Mouse (Mus musculus): ENCODE measurements around the gene Slain2.
A peak's percentile ranks its signal among the peaks of the same experiment; 100 is the strongest.

Gene Slain2

DNA sequence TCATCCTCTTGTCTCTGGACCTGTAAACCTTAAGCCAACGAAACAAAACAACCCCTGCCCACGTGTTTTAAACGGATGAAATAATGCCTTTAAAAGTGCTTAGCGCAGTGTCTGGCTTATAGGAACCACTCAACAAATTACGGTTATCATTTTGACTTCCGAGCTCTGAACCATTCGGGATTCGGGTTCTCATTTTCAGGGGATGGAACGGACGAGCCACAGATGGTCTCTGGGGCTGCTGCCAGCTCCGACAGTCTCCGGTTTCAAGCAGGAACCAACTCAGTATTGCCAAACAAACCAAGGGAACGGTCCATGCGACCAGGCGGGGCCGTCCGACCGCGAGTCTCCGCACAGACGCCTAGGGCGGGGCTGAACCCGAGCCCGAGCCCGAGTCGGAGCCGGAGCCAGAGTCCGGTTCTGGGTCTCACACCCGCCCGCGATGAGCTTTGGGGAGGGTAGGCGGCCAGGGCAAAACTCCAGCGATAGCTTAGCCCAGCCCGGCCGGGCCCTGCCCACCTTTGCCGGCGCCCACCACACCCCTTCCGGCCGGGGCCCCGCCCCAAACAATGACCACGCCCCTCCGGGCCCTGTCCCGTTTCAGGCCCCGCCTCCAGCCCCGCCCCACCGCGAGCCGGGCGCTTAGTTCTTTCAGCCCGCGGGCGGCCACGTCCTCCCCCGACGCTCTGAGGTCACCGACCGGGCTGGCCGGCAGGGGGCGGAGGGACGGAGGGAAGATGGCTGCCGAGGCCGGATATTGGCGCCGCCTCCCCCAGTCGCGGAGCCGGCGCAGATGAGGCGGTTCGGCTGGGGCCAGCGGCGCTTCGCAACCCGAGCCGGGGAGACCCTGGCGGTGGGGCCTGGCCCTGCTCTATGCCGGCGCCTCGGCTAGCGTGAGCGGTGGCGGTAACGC, at the start of gene Slain2:
Gene Slain2 (plus strand): TSS at position 657 of the 910 bp plus-strand sequence.
- DNase-seq (ENCODE audit: low read depth in 1 of 2, low spot score in 2 of 2) = peak; percentile 93 to 98

DNA sequence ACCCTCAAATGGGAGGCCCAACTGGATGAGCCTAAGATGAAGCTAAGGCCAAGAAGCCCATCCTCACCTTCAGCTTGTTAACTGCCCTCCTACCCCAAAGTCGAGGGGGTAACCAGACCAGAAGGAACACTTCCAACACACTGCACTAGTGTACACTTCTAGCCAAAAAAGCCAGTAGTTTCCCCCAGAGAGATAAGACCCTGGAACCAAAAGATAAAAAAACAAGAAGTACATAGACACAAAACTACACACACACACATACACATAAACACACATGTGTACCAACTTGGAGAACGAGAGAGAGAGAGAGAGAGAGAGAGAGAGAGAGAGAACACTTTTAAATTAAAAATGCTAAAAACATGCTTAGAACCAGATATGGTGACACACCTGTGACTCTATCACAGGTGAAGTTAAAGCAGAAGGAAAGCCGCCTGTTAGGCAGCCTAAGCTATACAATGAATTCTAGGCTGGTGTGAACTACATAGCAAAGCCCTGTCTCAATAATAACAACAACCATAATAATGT, 49.4 kb upstream of the Slain2 start:
- no peak for DNase-seq (ENCODE audit: low read depth in 1 of 2, low spot score in 2 of 2)

DNA sequence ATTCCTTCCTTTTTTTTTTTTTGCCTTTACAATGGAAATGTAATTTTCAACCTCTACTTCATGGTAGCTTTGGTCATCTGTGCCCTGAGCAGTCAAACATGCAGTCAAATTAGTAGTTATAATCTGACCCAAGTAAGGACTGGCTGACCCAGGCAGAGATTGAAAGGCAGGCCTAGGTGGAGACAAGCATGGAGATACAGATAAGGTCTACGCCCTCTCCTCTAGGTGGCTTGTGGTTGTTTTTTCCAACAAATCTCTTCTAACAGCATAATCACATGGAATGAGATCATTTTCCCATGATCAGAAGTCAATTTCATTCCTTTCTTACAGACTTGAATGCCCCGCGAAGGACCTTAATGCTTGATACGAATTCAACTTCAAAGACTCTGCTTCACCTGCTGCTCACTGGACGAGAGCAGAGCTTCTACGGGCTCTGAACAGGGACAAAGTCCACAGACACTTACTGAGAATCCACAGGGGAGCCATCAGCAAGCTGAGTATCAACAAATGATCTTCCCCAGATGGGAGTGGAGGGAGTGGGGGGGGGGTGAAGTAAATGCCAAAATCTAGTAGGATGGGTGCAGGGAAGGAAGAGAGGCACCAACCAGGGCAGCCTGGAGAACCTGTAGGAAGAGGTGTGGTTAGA, 47.7 kb upstream of the Slain2 start:
- DNase-seq (ENCODE audit: low read depth in 1 of 2, low spot score in 2 of 2) = no peak

DNA sequence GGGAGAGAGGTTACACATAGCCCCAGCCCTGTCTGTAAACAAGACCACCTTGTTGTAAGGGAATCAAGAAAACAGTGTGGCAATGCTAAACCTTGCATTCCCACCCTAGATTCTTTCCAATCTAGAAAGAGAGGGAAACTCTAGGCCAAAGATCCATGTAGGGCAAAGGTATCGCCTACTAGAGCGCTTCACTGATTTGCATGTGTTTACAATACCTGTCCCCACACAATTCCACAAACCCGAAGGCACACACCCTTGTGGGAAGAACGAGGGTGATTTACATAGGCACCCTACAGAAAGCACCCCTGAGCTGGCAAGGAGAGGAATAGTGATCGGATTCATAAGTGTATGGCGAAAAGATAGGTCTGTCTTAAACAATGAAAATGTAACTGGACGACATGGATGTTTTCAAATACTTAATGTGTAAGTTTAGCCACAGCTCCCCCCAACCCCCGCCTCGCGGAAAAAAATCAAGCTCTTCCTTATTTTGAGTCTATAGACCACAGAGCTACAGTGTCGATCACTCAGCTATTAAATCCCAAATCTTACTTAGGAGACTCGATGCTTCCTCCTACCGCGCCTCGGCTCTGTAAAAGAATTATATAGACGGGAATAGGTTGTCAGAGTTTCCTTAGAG, 47.0 kb upstream of the Slain2 start:
- DNase-seq (ENCODE audit: low read depth in 1 of 2, low spot score in 2 of 2) = no peak

DNA sequence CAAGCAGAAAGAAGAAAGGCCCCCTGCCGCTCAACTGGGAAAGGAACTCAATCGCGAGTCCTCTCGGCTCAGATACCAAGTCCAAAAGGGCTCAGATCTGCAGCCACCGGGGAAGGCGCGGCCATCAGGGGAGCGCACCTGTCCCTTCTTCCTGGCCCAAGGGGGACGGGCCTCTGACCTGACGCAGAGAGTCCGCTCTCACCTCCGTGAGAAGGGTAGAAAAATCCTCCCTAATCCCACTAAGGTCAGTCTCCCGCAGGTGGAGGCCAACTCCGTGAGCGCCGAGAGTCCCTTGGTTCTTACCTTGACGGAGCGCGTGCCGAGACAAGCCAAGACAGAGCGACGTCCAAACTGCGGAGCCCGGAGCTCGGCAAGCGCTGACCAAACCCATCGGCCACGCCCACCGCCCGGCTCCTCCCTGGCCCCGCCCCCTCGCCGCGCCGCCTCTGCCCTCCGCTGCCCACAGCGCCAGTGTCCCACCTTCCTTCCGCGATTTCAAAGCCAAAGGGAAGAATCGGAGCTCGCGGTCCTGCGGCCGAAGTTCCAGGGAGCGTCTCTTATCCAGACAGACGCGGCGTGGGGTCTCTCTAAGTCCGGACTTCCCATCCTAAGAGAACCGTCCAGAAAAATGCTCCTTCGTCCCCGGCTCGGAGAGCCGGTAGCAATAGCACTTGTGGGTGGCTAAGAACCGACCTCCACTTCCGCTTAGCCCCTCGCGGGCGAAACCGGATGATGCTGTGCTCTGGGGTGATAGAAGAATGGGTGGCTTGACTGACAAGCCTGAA, 45.8 kb upstream of the Slain2 start, which contains the start of gene Tec:
Gene Tec (minus strand): TSS at position 393 of the 785 bp plus-strand sequence.
- DNase-seq (ENCODE audit: low read depth in 1 of 2, low spot score in 2 of 2) = peak; percentile 73 to 90

DNA sequence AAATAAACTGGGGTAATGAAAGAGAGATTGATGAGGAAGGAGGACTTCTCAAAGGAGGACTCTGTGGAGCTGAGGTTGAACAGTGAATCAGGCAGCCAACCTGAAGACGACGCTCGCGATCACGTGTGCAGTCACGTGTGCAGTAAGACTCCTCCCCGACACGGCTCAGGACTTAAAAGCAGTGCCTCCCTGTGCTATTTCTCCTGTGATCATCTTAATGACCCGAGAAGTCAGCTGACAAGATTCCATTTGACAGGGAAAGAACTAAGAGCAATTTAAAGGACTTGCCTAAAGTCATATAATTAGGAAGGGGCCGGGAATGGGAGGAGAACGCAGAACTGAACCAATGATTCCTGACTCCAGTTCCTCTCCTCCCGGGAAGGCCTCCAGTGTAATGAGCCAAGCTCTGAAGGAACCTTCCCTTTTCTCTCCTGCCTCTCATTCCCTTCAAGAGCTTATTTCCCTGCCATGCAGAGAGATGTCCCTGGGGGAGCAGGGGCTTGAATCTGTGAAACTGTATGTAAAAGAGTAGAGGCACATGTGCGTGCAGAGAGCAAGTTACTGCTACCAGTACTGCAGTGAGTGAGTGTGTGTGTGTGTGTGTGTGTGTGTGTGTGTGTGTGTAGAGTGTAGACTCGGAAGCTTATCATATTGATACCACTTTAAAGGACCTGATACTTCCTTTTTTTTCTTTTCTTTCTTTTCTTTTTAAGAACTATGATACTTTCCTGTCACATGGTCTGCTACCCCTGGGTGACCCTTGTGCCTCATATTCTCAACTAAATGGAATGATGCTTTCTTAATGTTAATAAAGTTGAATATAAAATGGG, 44.1 kb upstream of the Slain2 start:
- DNase-seq (ENCODE audit: low read depth in 1 of 2, low spot score in 2 of 2) = no peak

DNA sequence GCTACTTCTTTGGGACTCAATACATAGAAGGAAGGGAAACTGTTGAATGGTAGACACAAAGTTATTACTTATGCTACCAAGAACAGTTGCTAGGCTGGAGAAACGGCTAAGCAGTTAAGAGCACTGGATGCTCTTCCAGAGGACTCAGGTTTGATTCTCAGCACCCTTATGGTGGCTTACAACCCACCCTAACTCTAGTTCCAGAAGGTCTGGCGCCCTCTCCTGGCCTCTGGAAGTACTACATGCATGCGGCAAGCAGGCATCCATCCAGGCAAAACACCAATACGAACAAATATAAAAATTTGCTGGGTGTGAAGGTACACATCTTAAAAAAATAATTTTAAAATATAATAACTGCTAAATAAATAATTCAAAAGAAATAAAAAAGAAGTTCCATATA, 43.0 kb upstream of the Slain2 start:
- DNase-seq (ENCODE audit: low read depth in 1 of 2, low spot score in 2 of 2) = no peak

DNA sequence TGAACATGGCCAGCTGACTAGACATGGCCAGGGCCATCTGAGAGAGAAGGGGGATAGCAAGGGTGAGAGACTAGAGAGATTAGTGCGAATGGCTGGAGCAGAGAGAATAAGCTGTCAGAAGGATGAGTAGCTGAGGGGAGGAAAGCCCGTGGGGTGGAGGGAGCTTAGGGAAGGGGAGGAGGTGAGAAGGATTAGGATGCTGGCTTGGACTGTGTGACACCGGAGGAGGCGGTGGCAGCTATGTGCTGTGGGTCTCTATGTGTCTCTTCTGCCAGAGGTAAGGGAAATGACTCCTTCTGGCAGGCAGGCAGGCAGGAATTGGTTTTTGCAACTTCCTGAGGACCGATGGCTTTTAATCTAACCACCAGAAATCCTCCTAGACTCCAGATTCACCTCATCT, 34.4 kb upstream of the Slain2 start:
- no peak for DNase-seq (ENCODE audit: low read depth in 1 of 2, low spot score in 2 of 2)

DNA sequence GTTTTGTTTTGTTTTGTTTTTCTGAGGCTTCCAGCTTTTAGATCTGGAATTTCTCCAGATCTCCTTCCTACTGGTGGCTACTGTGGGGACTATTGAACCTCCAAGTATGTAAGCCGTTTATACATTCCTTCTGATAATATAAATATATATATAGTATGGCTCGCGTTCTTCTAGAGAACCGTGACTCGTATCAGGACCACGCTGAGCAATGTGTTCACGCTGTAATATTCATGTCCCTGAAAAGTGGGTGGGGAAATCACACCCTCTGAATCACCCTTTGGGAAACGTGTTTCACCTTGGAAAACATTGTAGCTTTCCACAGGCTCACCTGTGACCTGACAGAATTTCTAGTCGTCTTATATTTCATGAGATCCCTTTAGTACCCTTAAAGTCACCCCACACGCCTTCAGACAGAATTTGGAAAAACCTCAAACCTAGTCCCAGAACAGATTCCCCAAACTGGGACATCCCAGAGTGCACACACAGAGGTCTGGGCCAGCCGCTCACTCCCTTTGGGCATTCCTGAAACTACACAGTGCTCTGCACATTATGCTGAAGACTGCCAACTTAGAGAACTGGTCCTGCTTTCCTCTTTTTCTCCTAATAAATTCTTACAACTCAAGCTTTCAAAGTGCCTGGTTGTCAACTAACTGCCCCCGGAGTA, 32.2 kb upstream of the Slain2 start:
- DNase-seq (ENCODE audit: low read depth in 1 of 2, low spot score in 2 of 2) = no peak

DNA sequence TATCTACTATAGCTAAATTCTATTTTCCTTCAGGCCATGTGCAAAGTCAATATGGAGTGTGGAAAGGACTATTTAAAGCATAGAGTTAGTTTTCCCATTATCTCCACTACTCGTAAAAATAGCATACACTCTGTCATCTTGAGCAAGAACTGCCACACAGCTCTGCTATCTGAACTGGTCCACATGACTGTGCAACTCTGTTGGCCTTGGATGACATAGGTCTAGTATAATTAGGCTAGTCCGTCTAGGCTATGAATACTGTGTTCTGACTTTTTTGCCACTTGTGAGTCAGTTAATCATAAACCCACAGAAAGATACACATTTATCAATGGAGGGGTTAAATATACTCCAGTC, 31.7 kb upstream of the Slain2 start:
- DNase-seq (ENCODE audit: low read depth in 1 of 2, low spot score in 2 of 2) = no peak

DNA sequence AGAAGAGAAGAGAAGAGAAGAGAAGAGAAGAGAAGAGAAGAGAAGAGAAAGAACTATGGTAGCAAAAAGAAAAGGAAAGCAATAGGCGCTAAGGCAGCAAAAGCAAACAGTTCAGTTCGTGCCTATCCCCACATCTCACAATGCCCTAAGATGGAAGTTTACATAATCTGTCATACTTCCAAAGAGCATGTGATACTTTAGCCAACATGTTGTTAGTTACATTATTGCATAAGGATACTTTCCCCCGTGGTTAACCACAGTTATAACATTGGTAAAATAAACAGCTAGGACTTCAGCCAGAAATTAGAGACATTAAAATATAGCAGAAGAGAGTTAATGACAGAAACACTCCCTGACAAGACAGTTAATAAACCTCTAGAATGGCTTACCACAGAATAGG, 30.4 kb upstream of the Slain2 start:
- DNase-seq (ENCODE audit: low read depth in 1 of 2, low spot score in 2 of 2) = no peak

DNA sequence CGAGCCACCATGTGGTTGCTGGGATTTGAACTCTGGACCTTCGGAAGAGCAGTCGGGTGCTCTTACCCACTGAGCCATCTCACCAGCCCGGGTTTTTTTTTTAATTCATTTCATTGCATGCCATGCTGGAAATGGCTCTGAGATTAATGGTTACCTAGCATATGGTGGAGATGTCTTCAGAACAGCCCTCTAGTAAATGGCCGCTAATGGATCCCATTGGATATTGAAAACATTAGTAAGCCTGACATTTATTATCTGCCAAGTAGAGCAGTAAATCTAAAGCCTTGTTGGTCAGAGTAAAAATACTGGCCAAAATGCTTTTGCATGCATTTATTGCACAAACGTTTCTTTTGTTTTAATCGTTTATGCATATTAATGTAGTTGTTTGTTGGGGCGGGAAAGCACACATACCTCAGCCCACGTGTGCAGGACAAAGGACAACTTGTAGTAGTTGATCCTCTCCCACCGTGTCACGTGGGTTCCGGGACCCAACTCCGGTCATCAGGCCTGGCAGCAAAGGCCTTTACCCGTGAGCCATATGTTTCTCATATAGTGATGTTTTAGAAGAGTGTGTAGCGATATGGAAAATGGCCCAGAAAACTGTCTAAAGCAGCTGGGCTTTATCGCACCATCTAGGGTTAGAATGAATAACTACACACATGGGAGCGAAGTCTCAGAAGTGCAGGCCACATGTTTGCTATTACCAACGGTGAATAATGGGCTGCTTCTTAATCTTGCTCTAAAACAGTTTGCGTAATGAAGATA, 27.5 kb upstream of the Slain2 start:
- no peak for DNase-seq (ENCODE audit: low read depth in 1 of 2, low spot score in 2 of 2)

DNA sequence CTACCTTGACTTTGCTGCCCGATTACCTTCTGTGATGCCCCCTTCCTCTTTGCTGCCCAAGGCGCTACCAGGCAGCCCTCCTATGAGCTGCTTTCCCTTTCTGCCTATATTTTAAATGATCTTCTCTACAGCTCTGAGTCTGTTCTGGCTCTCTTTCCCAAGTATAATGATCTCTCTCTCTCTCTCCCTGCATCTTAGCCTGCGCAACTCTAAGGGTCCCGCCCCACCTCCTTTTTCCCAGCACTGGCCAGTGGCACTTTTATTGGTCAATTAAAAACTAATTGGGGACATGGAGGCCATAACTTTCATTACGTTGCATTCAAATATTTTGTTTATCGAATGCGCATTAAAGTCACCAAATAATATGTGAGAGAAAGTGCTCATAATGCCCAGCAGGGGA, 25.8 kb upstream of the Slain2 start:
- DNase-seq (ENCODE audit: low read depth in 1 of 2, low spot score in 2 of 2) = no peak

DNA sequence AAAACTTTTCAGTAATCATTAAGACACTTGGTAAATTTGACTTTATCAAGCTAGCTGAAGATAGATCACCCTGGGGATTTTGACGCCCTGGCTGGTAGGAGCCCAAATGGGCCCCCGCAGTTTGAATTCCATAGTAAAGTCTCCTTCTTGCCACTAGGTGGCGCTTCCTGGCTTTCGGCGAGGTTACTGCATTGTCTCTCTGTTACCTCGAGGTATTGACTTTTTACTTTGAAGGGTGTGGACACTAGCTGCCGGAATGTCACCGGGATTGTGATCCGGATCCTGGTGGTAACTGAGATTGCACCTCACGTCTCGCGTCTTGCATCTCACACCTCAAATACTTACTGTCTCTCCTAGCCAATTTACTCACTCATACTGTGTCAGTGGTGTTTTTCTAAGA, 22.6 kb upstream of the Slain2 start:
- no peak for DNase-seq (ENCODE audit: low read depth in 1 of 2, low spot score in 2 of 2)

DNA sequence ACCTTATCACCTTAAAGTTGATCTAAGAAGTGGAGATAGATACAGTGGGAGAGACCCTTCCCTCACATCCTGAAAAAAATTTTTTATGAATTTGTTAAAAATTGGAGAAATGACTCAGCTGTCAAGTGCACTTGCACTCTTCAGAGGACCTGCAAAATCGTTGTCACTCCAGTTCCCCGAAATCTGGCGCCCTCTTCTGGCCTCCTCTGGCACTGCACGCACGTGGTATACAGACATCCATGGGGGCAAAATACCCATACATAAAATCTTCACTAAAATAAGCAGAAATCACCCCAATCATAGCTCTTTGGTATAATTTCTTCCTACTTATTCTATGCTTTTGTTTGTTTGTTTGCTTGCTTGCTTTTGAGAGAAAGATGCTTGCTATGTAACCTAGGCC, 20.1 kb upstream of the Slain2 start:
- DNase-seq (ENCODE audit: low read depth in 1 of 2, low spot score in 2 of 2) = no peak

DNA sequence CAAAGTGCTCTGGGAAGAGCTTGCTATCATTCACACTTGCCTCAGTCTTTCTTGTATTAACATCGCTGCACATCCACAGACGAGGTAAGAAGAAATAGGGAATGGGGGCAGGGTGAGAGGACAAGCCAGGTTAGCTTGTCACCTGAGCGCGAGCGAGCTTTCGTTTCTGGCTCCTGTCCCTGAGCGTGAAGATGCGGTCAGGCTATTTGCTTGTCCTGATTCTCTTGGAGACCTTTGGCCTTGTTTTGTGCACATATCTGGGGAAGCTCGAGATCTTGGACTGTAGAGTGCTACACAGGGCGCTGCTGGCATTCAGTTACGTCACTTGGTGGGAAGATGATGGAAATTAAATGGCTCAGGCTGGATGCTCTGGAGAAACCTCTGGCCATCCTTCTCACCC, 18.8 kb upstream of the Slain2 start:
- no peak for DNase-seq (ENCODE audit: low read depth in 1 of 2, low spot score in 2 of 2)

DNA sequence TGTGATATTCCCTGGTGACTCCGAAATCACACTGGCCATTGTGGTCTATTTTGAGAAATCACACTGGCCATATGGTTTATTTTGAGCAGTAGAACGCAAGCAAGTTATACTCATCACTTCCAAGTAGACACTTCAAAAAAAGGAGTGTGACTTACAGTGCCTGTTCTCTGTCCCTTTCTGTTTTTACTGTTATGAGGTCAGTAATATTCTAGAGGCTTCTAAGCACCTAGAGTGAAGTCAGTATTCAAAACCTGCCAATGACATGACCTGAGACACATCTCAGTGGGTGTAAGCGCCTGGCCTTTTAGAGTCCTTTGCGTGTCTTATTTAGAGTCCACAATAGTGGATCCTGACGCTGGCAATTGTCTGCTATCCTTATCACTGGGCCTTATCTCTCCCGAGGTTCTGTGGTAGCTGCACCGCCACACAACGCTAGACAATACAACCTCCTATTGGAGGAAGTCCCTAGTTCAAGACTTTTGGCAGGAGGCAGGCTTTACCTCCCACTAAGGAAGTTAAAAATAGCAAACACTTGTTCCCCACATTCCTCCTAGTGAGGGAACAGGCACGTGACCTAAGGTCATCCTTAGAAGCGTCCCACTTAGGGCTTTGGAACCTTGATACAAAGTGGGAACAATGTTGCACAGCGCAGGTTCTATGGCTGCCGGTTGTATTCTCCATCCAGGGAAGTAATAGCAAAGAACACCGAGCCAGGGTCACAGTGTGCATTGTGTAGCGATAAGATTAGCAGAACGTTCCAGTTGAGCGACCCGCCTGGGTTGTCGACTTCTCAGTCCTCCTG, 17.4 kb upstream of the Slain2 start:
- DNase-seq (ENCODE audit: low read depth in 1 of 2, low spot score in 2 of 2) = no peak

DNA sequence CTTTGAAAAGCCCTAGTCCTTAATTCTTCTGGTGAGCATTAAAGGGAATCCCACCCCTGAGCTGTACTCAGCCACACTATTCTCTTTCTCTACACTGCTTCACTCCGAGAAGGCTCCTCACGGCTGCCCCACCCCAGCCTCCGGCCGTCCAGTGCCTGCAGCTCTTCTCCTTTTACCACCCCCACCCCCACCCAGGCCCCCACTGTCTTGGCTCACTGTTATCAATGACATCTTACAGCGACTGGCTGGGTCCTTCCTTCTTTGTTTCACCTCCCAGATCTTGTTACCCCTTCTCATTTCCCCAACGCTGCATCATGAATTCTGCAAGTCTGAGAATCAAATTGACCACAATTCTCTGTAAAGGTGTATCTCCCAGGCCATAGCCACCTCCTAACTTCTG, 16.1 kb upstream of the Slain2 start:
- DNase-seq (ENCODE audit: low read depth in 1 of 2, low spot score in 2 of 2) = no peak
